Mouse (Mus musculus): ENCODE data around the gene Themis2. TPM values are rescaled to one million over a fixed set of nuclear protein-coding genes. Genes with fewer than 3 reads are reported as not detected.
"Not testable (repeated sequence)": the region's sequence is repeated elsewhere in the genome, so short reads cannot be mapped to it uniquely, and the experiment has no call there.

The Themis2 gene
- polyA plus RNA-seq, 1 experiment, result not detected

DNA sequence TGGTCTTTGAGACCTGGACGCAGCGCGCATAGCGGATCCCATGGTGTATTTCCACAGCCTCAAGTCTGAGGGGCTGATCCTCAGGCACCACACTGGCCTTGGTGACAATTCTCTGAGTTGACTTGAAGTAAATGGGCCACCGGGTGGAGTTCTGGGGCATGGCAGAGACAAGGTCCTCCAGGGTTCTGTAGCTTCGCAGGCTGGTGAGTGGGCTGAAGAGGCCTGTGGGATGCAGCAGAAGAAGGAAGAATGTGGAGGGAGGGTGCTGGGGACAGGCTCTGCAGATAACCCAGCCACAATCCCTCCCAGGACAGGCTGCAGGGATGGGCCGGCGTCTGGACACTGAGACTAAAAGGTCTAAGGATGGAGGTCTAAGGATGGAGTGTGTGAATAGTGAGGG lies 6.5 kb downstream of the Themis2 start:
- TF ChIP-seq POLR2A (IDR thresholded peaks at IDR 0.05; ENCODE audit: insufficient read depth, low read depth, low read length), result no peak
- no peak for TF ChIP-seq CTCF (IDR thresholded peaks at IDR 0.05; ENCODE audit: insufficient read depth, low read depth, low read length)
- Histone ChIP-seq H3K4me3 (ENCODE audit: insufficient read depth, low read depth, low read length) (no peak overlapping the region), H3K27ac (ENCODE audit: insufficient read depth, low read depth, low read length) (no peak overlapping the region), H3K4me1 (ENCODE audit: control insufficient read depth, insufficient read depth, low read length) (no peaks in the 10 kb centered on the region)
- WGBS, result 86% methylated on average over 8 of the region's 8 CpGs

- TF ChIP-seq CTCF (IDR thresholded peaks at IDR 0.05; ENCODE audit: insufficient read depth, low read depth, low read length), result no peak
- no peak for TF ChIP-seq POLR2A (IDR thresholded peaks at IDR 0.05; ENCODE audit: insufficient read depth, low read depth, low read length)
- Histone ChIP-seq H3K27ac (ENCODE audit: insufficient read depth, low read depth, low read length) (no peak overlapping the region), H3K4me3 (ENCODE audit: insufficient read depth, low read depth, low read length) (no peak overlapping the region), H3K4me1 (ENCODE audit: control insufficient read depth, insufficient read depth, low read length) (no peaks in the 10 kb centered on the region)
- 89% methylated on average over 13 of the region's 13 CpGs for WGBS
Observed at GRCm38 (mm10) chr4:132785228-132785627, 11.0 kb downstream of the Themis2 start.

DNA sequence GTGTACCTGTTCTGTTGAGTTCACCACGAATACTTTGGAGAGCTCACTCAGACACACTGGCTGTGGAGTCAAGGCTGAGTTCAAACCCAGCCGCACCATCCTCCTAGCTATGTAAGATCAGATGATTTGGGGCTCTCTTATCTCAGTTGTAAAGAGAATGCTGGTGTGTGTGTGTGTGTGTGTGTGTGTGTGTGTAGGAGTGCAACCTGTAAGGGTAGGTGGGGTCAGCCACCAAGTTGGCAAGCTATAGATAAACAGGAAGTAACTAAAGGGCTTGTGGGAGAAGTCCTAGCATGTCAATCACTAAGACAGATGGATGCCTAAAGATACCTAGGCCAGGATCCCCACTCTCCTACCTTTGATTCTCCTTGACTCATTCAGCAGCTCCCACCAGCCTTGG lies 12.5 kb downstream of the Themis2 start:
- no peaks in the 10 kb centered on the region for H3K4me1 ChIP-seq (ENCODE audit: control insufficient read depth, insufficient read depth, low read length)
- no peak overlapping the region for H3K4me3 ChIP-seq (ENCODE audit: insufficient read depth, low read depth, low read length)
- 89% methylated on average over 2 of the region's 2 CpGs for WGBS
- TF ChIP-seq POLR2A (IDR thresholded peaks at IDR 0.05; ENCODE audit: insufficient read depth, low read depth, low read length), result no peak
- no peak for TF ChIP-seq CTCF (IDR thresholded peaks at IDR 0.05; ENCODE audit: insufficient read depth, low read depth, low read length)
- H3K27ac ChIP-seq (ENCODE audit: insufficient read depth, low read depth, low read length), result no peak overlapping the region

DNA sequence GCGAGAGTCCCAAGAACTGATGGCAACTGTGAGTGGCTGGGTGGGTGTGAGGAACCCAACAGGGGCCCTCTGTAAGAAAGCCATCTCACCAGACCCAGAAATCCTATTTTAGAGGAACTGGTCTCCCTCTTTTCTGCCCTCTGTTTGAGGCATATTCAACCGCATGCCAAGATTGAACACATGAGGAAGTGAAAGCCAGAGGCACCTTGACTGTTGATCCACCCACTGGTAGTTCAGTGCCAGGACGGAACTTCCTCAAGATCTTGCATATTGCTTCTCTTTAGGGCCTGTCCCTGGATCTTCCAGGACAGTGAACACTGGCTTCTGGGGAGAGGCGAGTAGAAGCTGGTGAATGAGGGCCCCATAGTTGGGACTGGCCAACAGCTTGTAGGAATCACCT lies 15.9 kb downstream of the Themis2 start:
- TF ChIP-seq CTCF (IDR thresholded peaks at IDR 0.05; ENCODE audit: insufficient read depth, low read depth, low read length) (no peak), POLR2A (IDR thresholded peaks at IDR 0.05; ENCODE audit: insufficient read depth, low read depth, low read length) (no peak)
- H3K4me1 ChIP-seq (ENCODE audit: control insufficient read depth, insufficient read depth, low read length), result no peaks in the 10 kb centered on the region
- no peak overlapping the region for H3K27ac ChIP-seq (ENCODE audit: insufficient read depth, low read depth, low read length)
- WGBS, result 93% methylated on average over 4 of the region's 4 CpGs
- no peak overlapping the region for H3K4me3 ChIP-seq (ENCODE audit: insufficient read depth, low read depth, low read length)

DNA sequence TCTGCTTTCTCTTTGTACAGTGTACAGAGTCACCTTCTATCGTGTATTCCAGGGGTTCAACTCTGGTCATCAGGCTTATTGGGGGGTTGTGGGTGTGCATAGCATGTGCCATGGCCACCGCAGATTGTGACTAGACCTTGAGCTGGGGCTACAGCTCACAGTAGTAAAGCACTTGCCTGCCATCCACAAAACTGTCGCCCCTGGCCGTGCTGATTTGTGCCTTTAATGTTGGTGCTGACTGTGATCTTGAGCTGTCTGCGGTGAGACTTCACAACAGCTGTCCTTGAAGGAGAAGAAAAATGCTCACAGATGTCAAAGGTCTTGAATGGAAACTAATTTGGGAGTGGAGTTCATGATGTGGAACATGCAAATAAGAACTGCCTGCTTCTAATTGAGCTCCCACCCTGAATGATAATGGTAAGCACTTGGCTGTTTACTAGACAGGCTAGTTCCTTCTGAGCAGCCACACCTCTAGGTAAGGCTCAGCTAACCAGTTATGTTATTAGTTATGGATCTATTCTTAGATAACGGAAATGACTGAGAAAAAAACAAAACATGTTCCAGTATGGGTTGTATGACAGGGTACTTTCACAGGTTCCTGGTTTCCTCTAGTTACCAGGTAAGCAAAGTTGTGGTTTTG lies 17.5 kb downstream of the Themis2 start:
- no peaks in the 10 kb centered on the region for H3K4me1 ChIP-seq (ENCODE audit: control insufficient read depth, insufficient read depth, low read length)
- H3K27ac ChIP-seq (ENCODE audit: insufficient read depth, low read depth, low read length), result no peak overlapping the region
- TF ChIP-seq CTCF (IDR thresholded peaks at IDR 0.05; ENCODE audit: insufficient read depth, low read depth, low read length) (no peak), POLR2A (IDR thresholded peaks at IDR 0.05; ENCODE audit: insufficient read depth, low read depth, low read length) (no peak)
- 97% methylated on average over 6 of the region's 6 CpGs for WGBS
- H3K4me3 ChIP-seq (ENCODE audit: insufficient read depth, low read depth, low read length), result no peak overlapping the region

DNA sequence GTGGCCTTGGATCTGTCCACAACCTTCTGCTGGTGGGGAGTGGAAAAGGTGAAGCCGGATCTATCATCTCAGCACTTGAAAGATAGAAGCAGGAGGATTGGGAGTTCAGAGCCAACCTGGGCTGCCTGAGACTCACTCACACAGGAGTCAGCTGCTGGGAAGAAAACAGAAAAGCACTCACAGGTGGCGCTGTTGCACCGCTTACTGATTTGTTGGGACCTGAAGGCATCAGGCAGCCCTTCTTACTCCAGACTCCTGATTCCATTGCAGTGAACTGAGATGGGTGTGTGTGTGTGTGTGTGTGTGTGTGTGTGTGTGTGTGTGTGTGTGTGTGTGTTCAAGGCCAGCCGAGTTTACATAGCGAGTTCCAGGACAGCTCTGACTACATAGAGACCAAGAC lies 19.4 kb downstream of the Themis2 start:
- Histone ChIP-seq H3K4me1 (ENCODE audit: control insufficient read depth, insufficient read depth, low read length) (no peaks in the 10 kb centered on the region), H3K4me3 (ENCODE audit: insufficient read depth, low read depth, low read length) (no peak overlapping the region), H3K27ac (ENCODE audit: insufficient read depth, low read depth, low read length) (no peak overlapping the region)
- WGBS, result 83% methylated on average over 5 of the region's 5 CpGs
- TF ChIP-seq CTCF (IDR thresholded peaks at IDR 0.05; ENCODE audit: insufficient read depth, low read depth, low read length) (no peak), POLR2A (IDR thresholded peaks at IDR 0.05; ENCODE audit: insufficient read depth, low read depth, low read length) (no peak)

GRCm38 (mm10) chr4:132774905-132775304 lies 21.3 kb downstream of the Themis2 start:
- Histone ChIP-seq H3K4me1 (ENCODE audit: control insufficient read depth, insufficient read depth, low read length) (no peaks in the 10 kb centered on the region), H3K27ac (ENCODE audit: insufficient read depth, low read depth, low read length) (no peak overlapping the region), H3K4me3 (ENCODE audit: insufficient read depth, low read depth, low read length) (no peak overlapping the region)
- TF ChIP-seq CTCF (IDR thresholded peaks at IDR 0.05; ENCODE audit: insufficient read depth, low read depth, low read length) (no peak), POLR2A (IDR thresholded peaks at IDR 0.05; ENCODE audit: insufficient read depth, low read depth, low read length) (no peak)
- 86% methylated on average over 3 of the region's 3 CpGs for WGBS

GRCm38 (mm10) chr4:132771776-132772175 lies 24.4 kb downstream of the Themis2 start:
- 92% methylated on average over 9 of the region's 9 CpGs for WGBS
- no peak overlapping the region for H3K4me3 ChIP-seq (ENCODE audit: insufficient read depth, low read depth, low read length)
- H3K27ac ChIP-seq (ENCODE audit: insufficient read depth, low read depth, low read length), result no peak overlapping the region
- TF ChIP-seq CTCF (IDR thresholded peaks at IDR 0.05; ENCODE audit: insufficient read depth, low read depth, low read length) (no peak), POLR2A (IDR thresholded peaks at IDR 0.05; ENCODE audit: insufficient read depth, low read depth, low read length) (no peak)
- H3K4me1 ChIP-seq (ENCODE audit: control insufficient read depth, insufficient read depth, low read length), result 0 out of 2 replicates have a peak, but pooled peaks cover 2% of the 10 kb centered on the region

DNA sequence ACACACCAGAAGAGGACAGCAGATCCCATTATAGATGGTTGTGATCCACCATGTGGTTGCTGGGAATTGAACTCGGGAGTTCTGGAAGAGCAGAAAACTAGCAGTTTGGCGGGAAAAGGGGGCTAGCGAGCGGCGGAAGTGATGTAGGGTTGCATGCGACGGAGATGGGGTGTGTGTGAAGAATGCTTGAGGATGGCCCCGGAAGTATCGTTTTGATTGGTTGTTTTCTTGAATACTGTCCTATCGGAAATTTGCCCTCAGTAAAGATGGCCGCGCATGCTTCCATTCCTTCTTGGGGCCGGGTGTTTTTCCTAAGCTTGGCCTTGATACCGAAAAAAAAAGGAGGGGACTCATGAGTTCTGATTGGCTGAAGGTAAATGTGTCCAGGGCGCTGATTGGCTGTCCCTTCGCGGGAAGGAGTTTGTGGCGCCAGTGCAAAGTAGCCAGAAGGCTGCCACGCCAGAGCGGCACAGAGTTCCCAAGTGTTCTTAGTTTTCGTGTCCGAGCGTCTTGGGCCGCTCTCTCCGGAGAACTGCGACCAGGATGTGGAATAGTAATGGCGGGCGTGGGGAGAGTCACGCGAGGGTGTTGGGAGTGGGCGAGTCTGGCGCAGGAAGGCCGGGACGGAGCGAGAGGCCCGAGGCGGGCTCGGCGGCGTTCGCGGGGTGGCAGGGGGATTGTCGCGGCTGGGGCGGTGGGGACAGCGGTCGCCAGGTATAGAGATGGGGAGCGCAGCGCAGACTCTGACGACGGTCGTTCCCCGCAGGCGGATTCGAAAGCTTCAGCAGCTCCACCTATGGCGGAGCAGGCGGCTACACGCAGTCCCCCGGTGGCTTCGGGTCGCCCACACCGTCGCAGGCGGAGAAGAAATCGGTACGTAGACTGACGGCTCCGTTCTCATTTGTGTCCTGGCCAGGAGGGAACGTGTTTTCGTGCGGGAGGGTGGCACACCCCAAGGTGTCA lies 28.0 kb downstream of the Themis2 start, which contains the start of gene Rpa2:
Gene Rpa2, plus strand, starts transcription at position 419 of the 963 bp plus-strand sequence.
- Histone ChIP-seq H3K4me3 (ENCODE audit: insufficient read depth, low read depth, low read length) (peak within 1 kb of the TSS; percentile 95), H3K4me1 (ENCODE audit: control insufficient read depth, insufficient read depth, low read length) (0 out of 2 replicates have a peak, but pooled peaks cover 2% of the 10 kb centered on the region), H3K27ac (ENCODE audit: insufficient read depth, low read depth, low read length) (no peak within 1 kb of the TSS)
- TF ChIP-seq CTCF (IDR thresholded peaks at IDR 0.05; ENCODE audit: insufficient read depth, low read depth, low read length), result no peak
- TF ChIP-seq POLR2A (IDR thresholded peaks at IDR 0.05; ENCODE audit: insufficient read depth, low read depth, low read length), result no peak
- under 1% methylated on average over 71 of the region's 71 CpGs for WGBS

GRCm38 (mm10) chr4:132763125-132763524 lies 33.1 kb downstream of the Themis2 start:
- not testable (repeated sequence) for H3K4me3 ChIP-seq (ENCODE audit: insufficient read depth, low read depth, low read length); H3K27ac ChIP-seq (ENCODE audit: insufficient read depth, low read depth, low read length); H3K4me1 ChIP-seq (ENCODE audit: control insufficient read depth, insufficient read depth, low read length)
- WGBS, result 89% methylated on average over 3 of the region's 3 CpGs
